Mouse (Mus musculus) forebrain, embryonic 10.5 days (tissue): ENCODE measurements around the gene H2-M9. TPM values are rescaled to one million over a fixed set of nuclear protein-coding genes. Genes with fewer than 3 reads are reported as not detected.

Source experiments
- DNase-seq: peaks from one replicate; pipeline ENCODE4 v3.0.0-alpha.2; 2017; ENCODE audit warnings: low spot score; ENCODE audit errors: extremely low spot score
- H3K27ac ChIP-seq: fragments of 300-500 bp; sonication (generic); 2 replicates; pipeline ENCODE4 v1.5.1; 2016; ENCODE audit warnings: mild to moderate bottlenecking
- H3K27me3 ChIP-seq: fragments of 300-500 bp; sonication (generic); 2 replicates; pipeline ENCODE4 v1.6.1; 2016; ENCODE audit warnings: mild to moderate bottlenecking; ENCODE audit not compliant: poor library complexity, severe bottlenecking
- H3K36me3 ChIP-seq: fragments of 300-500 bp; sonication (generic); replicated peaks from 2 replicates; pipeline ENCODE4 v1.6.1; 2016; ENCODE audit warnings: mild to moderate bottlenecking, moderate library complexity
- H3K4me1 ChIP-seq: fragments of 300-500 bp; sonication (generic); 2 replicates; pipeline ENCODE4 v1.6.1; 2016
- H3K4me3 ChIP-seq: fragments of 300-500 bp; sonication (generic); 2 replicates; pipeline ENCODE4 v1.5.1; 2016; ENCODE audit warnings: mild to moderate bottlenecking, moderate library complexity
- H3K9me3 ChIP-seq: fragments of 300-500 bp; sonication (generic); 2 replicates; pipeline ENCODE4 v1.6.1; 2016; ENCODE audit warnings: mild to moderate bottlenecking, moderate library complexity
- WGBS: fragments of 180-500 bp; shearing (Covaris S2); methylation state at CpG from one replicate; pipeline ENCODE4 v1.1.7; 2016; 5-methylcytosine and 5-hydroxymethylcytosine counted together
- polyA plus RNA-seq: library from polyadenylated mRNA; unstranded; fragments of >200 nt; fragmentation: Nextera tagmentation; extraction: Ambion mirVana; gene quantifications from 2 replicates; pipeline ENCODE4 v1.2.1, GENCODE M21; 2016

The H2-M9 gene
- not detected in 2 replicates for polyA plus RNA-seq

- H3K9me3 ChIP-seq, result no peaks in the 10 kb centered on the region
- H3K27ac ChIP-seq, result no peak within 1 kb of the TSS
- H3K36me3 ChIP-seq, result no peaks in the 10 kb centered on the region
- WGBS, result 86% methylated on average over 3 of the region's 3 CpGs
- no peaks in the 10 kb centered on the region for H3K27me3 ChIP-seq
- no peak for DNase-seq
- H3K4me3 ChIP-seq, result no peak within 1 kb of the TSS
- H3K4me1 ChIP-seq, result no peaks in the 10 kb centered on the region
Observed at GRCm38 (mm10) chr17:36642566-36642965, at the start of gene H2-M9. Gene H2-M9, minus strand, starts transcription at chr17:36642666.

GRCm38 (mm10) chr17:36672119-36672518, 29.7 kb upstream of the H2-M9 start, which contains the start of gene H2-M1:
Gene H2-M1, minus strand, starts transcription at chr17:36672219.
- 78% methylated on average over 3 of the region's 3 CpGs for WGBS
- no peaks in the 10 kb centered on the region for H3K4me1 ChIP-seq

More at GRCm38 (mm10) chr17:36672119-36672518, 29.7 kb upstream of the H2-M9 start, which contains the start of gene H2-M1:
- H3K9me3 ChIP-seq, result no peaks in the 10 kb centered on the region
- DNase-seq, result no peak
- H3K4me3 ChIP-seq, result no peak within 1 kb of the TSS
- H3K27ac ChIP-seq, result no peak within 1 kb of the TSS
- H3K36me3 ChIP-seq, result no peaks in the 10 kb centered on the region
- H3K27me3 ChIP-seq, result no peaks in the 10 kb centered on the region

Other genes starting within 250 kb of the H2-M9 start
- not detected in 2 replicates for gene H2-M10.4, start 180.3 kb downstream of the H2-M9 start, polyA plus RNA-seq
- not detected in 2 replicates for gene H2-M11, start 95.6 kb downstream of the H2-M9 start, polyA plus RNA-seq
- gene H2-M1, start 29.6 kb upstream of the H2-M9 start, polyA plus RNA-seq, result not detected in 2 replicates
- gene H2-M10.5, start 130.2 kb upstream of the H2-M9 start, polyA plus RNA-seq, result not detected in 2 replicates
- not detected in 2 replicates for gene H2-M10.6, start 169.5 kb upstream of the H2-M9 start, polyA plus RNA-seq
- gene Trim26, start 194.5 kb upstream of the H2-M9 start, polyA plus RNA-seq, result 42.8 and 44.3 TPM in 2 replicates
- 0.20 and 0.27 TPM in 2 replicates for gene Trim15, start 224.5 kb upstream of the H2-M9 start, polyA plus RNA-seq
- 6.1 and 9.8 TPM in 2 replicates for gene Trim10, start 226.9 kb upstream of the H2-M9 start, polyA plus RNA-seq
- not detected in 2 replicates for gene Trim40, start 247.5 kb upstream of the H2-M9 start, polyA plus RNA-seq